Mouse (Mus musculus): ENCODE data around the gene Klhl18.

GRCm38 (mm10) chr9:110412926-110413325, 63.6 kb downstream of the Klhl18 start:
- TF ChIP-seq GATA1 (IDR thresholded peaks at IDR 0.05; ENCODE audit: low read length) = no peak
- no peak for TF ChIP-seq TAL1 (IDR thresholded peaks at IDR 0.05; ENCODE audit: low read length)
